Mouse (Mus musculus): ENCODE results near the gene Fetub. TPM values are rescaled to one million over a fixed set of nuclear protein-coding genes. Genes with fewer than 3 reads are reported as not detected.

The Fetub gene
- polyA plus RNA-seq, 1 experiment from 2014 or later = not detected

DNA sequence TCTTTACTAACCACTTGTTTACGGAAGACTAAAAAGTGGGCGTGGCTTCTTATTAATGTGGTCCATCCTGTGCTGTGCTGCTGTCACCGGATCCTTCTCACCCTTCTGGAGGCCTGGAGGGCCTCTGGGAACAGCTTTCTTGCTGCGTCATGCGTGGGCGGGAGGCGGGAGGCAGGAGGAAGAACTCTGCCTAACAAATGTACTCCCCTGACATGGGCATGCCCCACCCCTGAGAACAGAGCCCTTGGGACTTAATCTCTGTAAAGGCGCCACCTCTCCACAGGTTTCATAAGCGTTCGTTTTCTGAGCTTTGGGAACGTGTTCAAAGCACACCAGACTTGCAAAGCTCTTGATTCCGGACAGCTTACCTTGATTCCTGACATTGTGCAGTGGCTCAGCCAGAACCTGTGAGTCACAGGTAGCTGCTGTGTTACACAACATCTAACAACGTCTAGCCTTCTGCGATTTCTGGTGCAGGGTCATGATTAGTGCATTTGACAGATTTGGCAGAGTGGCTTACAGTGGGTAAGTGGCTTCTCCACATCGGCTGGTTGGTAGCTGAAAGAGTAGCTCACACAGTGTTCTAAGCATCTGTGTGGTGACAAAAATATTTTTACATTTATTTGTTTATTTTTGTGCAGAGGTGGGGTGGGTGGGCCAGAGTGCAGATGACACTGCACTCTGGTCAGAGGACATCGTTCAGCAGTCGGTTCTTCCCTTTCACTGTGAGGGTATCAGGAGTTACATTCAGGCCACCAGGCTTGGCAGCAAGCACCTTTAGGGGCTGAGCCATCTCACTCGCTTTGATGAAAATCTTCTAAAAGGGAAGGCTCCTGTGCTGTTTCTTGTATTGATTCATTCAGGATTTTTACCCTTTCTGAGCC, 2.1 kb downstream of the Fetub start:
- Histone ChIP-seq H3K27ac (ENCODE audit: low read depth, low read length) (no peak overlapping the region), H3K9me3 (ENCODE audit: control insufficient read depth, low read length) (no peaks in the 10 kb centered on the region), H3K4me2 (ENCODE audit: low read depth, low read length, severe bottlenecking) (no peak overlapping the region), H3K36me3 (ENCODE audit: control insufficient read depth, insufficient read depth, low read length) (no peaks in the 10 kb centered on the region), H3K4me3 (ENCODE audit: low read depth, low read length) (no peak overlapping the region), H3K4me1 (replicated peaks; ENCODE audit: control insufficient read depth, insufficient read depth, low read length) (no peaks in the 10 kb centered on the region), H3K27me3 (ENCODE audit: control insufficient read depth, insufficient read depth, low read length) (no peaks in the 10 kb centered on the region), H3K9ac (ENCODE audit: low read length) (no peak overlapping the region)
- 69% methylated on average over 18 of the region's 18 CpGs for WGBS
- DNase-seq (ENCODE audit: low spot score) (no peak), ATAC-seq (replicated peaks; ENCODE audit: low FRiP score) (no peak)

DNA sequence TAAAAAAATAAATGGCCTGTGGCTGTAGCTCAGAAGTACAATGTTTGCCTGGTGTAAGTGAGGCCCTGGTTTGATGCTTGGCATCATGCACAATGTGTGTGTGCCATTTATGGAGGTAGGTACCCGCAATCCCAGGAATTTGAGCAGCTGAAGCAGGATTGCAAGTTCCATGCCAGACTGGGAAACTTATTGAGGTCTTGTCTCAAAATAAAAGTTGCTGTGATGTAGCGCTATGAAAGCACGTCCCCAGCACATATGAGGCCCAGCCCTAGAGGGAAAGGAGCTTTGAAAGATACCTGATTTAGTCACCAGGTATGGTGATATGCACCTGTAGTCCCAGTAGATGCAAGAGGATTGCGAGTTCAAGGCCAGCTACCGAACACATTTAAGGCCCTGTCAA, 3.6 kb downstream of the Fetub start:
- no peak overlapping the region for H3K4me2 ChIP-seq (ENCODE audit: low read depth, low read length, severe bottlenecking)
- no peaks in the 10 kb centered on the region for H3K36me3 ChIP-seq (ENCODE audit: control insufficient read depth, insufficient read depth, low read length)
- H3K27me3 ChIP-seq (ENCODE audit: control insufficient read depth, insufficient read depth, low read length) = no peaks in the 10 kb centered on the region
- WGBS = 92% methylated on average over 5 of the region's 5 CpGs
- no peak overlapping the region for H3K4me3 ChIP-seq (ENCODE audit: low read depth, low read length)
- DNase-seq (ENCODE audit: low spot score) (no peak), ATAC-seq (replicated peaks; ENCODE audit: low FRiP score) (no peak)
- no peak overlapping the region for H3K27ac ChIP-seq (ENCODE audit: low read depth, low read length)
- H3K9me3 ChIP-seq (ENCODE audit: control insufficient read depth, low read length) = no peaks in the 10 kb centered on the region
- no peak overlapping the region for H3K9ac ChIP-seq (ENCODE audit: low read length)
- no peaks in the 10 kb centered on the region for H3K4me1 ChIP-seq (replicated peaks; ENCODE audit: control insufficient read depth, insufficient read depth, low read length)

DNA sequence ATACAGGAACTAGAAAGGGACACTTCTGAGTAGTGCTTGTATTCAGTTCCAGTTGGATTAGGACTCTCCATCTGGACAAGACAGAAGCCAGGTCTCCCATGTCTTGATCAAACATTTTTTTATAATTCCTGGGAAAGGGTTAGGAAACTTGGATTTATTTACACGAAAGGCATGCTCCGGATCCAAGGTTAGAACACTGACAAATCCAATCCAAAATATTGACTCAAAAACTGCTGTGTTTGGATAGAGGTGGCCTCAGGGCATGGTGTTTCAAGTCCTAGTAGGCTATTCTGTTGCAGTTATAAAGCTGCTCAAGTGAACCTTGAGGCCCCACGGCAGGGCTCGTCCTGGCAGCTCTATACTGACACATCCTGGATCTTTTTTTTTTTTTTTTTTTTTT, 4.3 kb downstream of the Fetub start:
- H3K9ac ChIP-seq (ENCODE audit: low read length) = no peak overlapping the region
- H3K4me1 ChIP-seq (replicated peaks; ENCODE audit: control insufficient read depth, insufficient read depth, low read length) = no peaks in the 10 kb centered on the region
- no peak overlapping the region for H3K27ac ChIP-seq (ENCODE audit: low read depth, low read length)
- H3K4me2 ChIP-seq (ENCODE audit: low read depth, low read length, severe bottlenecking) = no peak overlapping the region
- DNase-seq (ENCODE audit: low spot score) = no peak
- WGBS = 79% methylated on average over 4 of the region's 4 CpGs
- no peaks in the 10 kb centered on the region for H3K9me3 ChIP-seq (ENCODE audit: control insufficient read depth, low read length)
- no peaks in the 10 kb centered on the region for H3K36me3 ChIP-seq (ENCODE audit: control insufficient read depth, insufficient read depth, low read length)
- H3K4me3 ChIP-seq (ENCODE audit: low read depth, low read length) = no peak overlapping the region
- no peak for ATAC-seq (replicated peaks; ENCODE audit: low FRiP score)
- no peaks in the 10 kb centered on the region for H3K27me3 ChIP-seq (ENCODE audit: control insufficient read depth, insufficient read depth, low read length)

DNA sequence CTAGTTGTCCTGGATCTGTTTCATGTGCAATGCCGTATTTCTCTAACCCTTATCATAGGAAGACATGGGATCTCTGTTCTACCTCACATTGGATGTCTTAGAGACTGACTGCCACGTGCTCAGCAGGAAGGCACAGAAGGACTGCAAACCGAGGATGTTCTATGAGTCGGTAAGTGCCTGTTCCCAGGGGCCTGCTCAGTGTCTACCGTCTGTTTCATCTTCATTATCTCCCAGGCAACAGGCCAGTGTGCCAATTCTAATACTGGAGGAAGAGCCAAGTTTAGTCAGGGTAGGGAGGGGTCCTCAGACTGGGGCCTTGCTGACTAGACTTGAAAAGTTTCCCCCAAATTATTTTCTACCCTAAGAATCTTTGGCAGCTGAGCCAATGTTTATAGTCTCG, 11.4 kb downstream of the Fetub start:
- H3K4me1 ChIP-seq (replicated peaks; ENCODE audit: control insufficient read depth, insufficient read depth, low read length) = no peaks in the 10 kb centered on the region
- H3K9me3 ChIP-seq (ENCODE audit: control insufficient read depth, low read length) = no peaks in the 10 kb centered on the region
- no peaks in the 10 kb centered on the region for H3K27me3 ChIP-seq (ENCODE audit: control insufficient read depth, insufficient read depth, low read length)
- no peaks in the 10 kb centered on the region for H3K36me3 ChIP-seq (ENCODE audit: control insufficient read depth, insufficient read depth, low read length)
- WGBS = 86% methylated on average over 6 of the region's 6 CpGs
- H3K27ac ChIP-seq (ENCODE audit: low read depth, low read length) = no peak overlapping the region
- ATAC-seq (replicated peaks; ENCODE audit: low FRiP score) (no peak), DNase-seq (ENCODE audit: low spot score) (no peak)
- H3K9ac ChIP-seq (ENCODE audit: low read length) = no peak overlapping the region
- H3K4me2 ChIP-seq (ENCODE audit: low read depth, low read length, severe bottlenecking) = no peak overlapping the region
- no peak overlapping the region for H3K4me3 ChIP-seq (ENCODE audit: low read depth, low read length)

DNA sequence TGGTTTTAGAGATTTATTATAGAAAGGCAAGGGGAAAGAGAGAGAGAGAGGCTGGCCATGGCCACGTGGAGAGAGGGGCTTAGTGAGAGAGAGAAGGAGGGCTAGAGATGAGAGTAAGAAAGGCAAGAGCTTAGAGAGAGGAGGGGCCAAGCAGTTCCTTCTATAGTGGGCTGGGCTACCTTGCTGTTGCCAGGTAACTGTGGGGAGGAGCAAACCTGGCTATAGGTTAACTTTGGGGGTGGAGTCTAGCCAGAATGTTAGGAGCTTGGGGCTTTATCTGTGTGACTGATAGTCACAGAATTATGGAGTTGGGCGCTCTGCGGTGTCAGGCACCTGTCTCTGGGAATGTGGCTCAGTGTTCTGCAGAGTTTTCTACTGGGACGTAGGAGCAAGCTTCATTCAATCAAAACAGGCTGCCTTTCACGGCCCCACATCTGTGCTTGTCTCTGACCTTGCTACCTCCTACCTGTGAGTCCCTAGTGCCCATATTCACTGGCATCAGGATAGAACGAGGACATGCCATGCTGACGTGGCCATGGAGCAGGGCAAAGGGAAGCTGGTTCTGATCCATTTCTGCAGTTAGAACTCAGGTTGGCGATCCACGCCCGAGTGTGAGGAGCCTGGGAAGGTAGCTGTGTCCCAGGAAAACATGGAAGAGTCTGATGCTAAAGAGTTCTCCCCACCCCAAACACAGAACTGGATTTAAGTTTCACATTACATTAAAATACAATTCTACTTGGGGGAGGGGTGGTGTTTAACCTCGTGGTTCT, 13.5 kb downstream of the Fetub start:
- no peaks in the 10 kb centered on the region for H3K27me3 ChIP-seq (ENCODE audit: control insufficient read depth, insufficient read depth, low read length)
- no peak overlapping the region for H3K27ac ChIP-seq (ENCODE audit: low read depth, low read length)
- no peak overlapping the region for H3K9ac ChIP-seq (ENCODE audit: low read length)
- no peaks in the 10 kb centered on the region for H3K9me3 ChIP-seq (ENCODE audit: control insufficient read depth, low read length)
- no peaks in the 10 kb centered on the region for H3K36me3 ChIP-seq (ENCODE audit: control insufficient read depth, insufficient read depth, low read length)
- no peaks in the 10 kb centered on the region for H3K4me1 ChIP-seq (replicated peaks; ENCODE audit: control insufficient read depth, insufficient read depth, low read length)
- ATAC-seq (replicated peaks; ENCODE audit: low FRiP score) (no peak), DNase-seq (ENCODE audit: low spot score) (no peak)
- 86% methylated on average over 11 of the region's 11 CpGs for WGBS
- H3K4me2 ChIP-seq (ENCODE audit: low read depth, low read length, severe bottlenecking) = no peak overlapping the region
- H3K4me3 ChIP-seq (ENCODE audit: low read depth, low read length) = no peak overlapping the region

DNA sequence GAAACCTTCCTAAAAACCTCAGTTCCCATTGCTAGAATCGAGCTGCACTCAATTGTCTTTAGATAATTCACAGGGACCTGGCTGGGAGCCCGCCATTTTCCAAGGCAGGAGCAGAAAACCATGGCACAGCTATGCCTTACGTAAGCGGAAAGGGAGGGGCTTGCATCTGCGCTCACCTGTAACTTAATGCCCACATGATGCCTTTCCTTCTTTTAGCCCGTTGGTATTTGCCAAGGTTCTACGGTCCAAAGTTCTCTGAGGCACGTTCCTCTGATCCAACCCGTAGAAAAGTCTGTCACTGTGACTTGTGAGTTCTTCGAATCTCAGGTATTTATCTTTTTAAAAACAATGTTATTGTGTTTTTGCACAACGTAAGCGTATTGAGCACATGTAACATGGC, 19.5 kb downstream of the Fetub start:
- Histone ChIP-seq H3K36me3 (ENCODE audit: control insufficient read depth, insufficient read depth, low read length) (no peaks in the 10 kb centered on the region), H3K4me2 (ENCODE audit: low read depth, low read length, severe bottlenecking) (no peak overlapping the region), H3K9ac (ENCODE audit: low read length) (no peak overlapping the region), H3K4me3 (ENCODE audit: low read depth, low read length) (no peak overlapping the region), H3K27ac (ENCODE audit: low read depth, low read length) (no peak overlapping the region), H3K9me3 (ENCODE audit: control insufficient read depth, low read length) (no peaks in the 10 kb centered on the region), H3K27me3 (ENCODE audit: control insufficient read depth, insufficient read depth, low read length) (no peaks in the 10 kb centered on the region), H3K4me1 (replicated peaks; ENCODE audit: control insufficient read depth, insufficient read depth, low read length) (no peaks in the 10 kb centered on the region)
- no peak for ATAC-seq (replicated peaks; ENCODE audit: low FRiP score)
- DNase-seq (ENCODE audit: low spot score) = no peak
- WGBS = 91% methylated on average over 12 of the region's 12 CpGs

DNA sequence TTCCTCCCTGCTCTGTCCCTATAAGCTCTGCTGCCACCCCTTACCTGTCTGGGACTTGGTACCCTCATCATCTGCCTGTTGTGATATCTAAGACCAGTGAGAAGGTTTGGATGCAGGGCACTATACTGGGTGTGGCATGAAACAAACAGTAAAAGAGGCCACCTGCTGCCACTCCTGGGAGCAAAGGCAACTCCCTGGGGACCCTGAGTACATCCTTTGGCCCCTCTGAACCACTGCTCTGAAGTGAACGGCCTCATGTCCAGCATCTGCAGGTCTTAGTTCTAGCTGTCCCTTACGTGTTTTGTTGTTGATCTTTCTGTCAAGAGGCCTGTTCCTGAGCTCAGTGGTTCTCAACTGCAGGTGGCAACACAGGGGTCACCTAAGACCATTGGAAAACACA, 20.4 kb downstream of the Fetub start:
- H3K4me2 ChIP-seq (ENCODE audit: low read depth, low read length, severe bottlenecking) = no peak overlapping the region
- 74% methylated on average over 2 of the region's 2 CpGs for WGBS

DNA sequence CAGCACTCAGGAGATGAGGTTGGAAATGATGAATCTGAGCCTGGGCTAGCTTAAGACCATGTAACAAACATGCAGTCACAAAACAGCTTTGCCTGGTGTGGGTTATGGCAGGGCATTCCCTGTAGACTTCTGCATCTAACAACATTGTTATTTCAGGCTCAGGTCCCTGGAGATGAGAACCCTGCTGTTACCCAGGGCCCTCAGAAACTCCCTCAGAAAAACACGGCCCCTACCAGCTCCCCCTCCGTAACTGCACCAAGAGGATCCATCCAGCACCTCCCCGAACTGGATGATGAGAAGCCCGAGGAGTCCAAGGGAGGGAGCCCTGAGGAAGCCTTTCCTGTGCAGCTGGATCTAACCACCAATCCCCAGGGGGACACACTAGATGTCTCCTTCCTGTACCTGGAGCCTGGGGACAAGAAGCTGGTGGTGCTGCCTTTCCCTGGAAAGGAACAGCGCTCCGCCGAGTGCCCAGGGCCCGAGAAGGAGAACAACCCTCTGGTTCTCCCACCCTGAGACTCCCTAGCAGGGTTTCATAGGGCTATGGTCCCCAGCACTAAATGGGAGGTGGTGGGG, 21.1 kb downstream of the Fetub start:
- ATAC-seq (replicated peaks; ENCODE audit: low FRiP score) (no peak), DNase-seq (ENCODE audit: low spot score) (no peak)
- 87% methylated on average over 8 of the region's 8 CpGs for WGBS
- no peak overlapping the region for H3K4me2 ChIP-seq (ENCODE audit: low read depth, low read length, severe bottlenecking)
- no peaks in the 10 kb centered on the region for H3K9me3 ChIP-seq (ENCODE audit: control insufficient read depth, low read length)
- no peak overlapping the region for H3K27ac ChIP-seq (ENCODE audit: low read depth, low read length)
- no peak overlapping the region for H3K4me3 ChIP-seq (ENCODE audit: low read depth, low read length)
- no peaks in the 10 kb centered on the region for H3K4me1 ChIP-seq (replicated peaks; ENCODE audit: control insufficient read depth, insufficient read depth, low read length)
- H3K9ac ChIP-seq (ENCODE audit: low read length) = no peak overlapping the region
- no peaks in the 10 kb centered on the region for H3K36me3 ChIP-seq (ENCODE audit: control insufficient read depth, insufficient read depth, low read length)
- no peaks in the 10 kb centered on the region for H3K27me3 ChIP-seq (ENCODE audit: control insufficient read depth, insufficient read depth, low read length)

More for the DNA sequence above, 20.4 kb downstream of the Fetub start:
- Histone ChIP-seq H3K27me3 (ENCODE audit: control insufficient read depth, insufficient read depth, low read length) (no peaks in the 10 kb centered on the region), H3K9me3 (ENCODE audit: control insufficient read depth, low read length) (no peaks in the 10 kb centered on the region), H3K9ac (ENCODE audit: low read length) (no peak overlapping the region), H3K36me3 (ENCODE audit: control insufficient read depth, insufficient read depth, low read length) (no peaks in the 10 kb centered on the region), H3K4me3 (ENCODE audit: low read depth, low read length) (no peak overlapping the region), H3K4me1 (replicated peaks; ENCODE audit: control insufficient read depth, insufficient read depth, low read length) (no peaks in the 10 kb centered on the region), H3K27ac (ENCODE audit: low read depth, low read length) (no peak overlapping the region)
- ATAC-seq (replicated peaks; ENCODE audit: low FRiP score) (no peak), DNase-seq (ENCODE audit: low spot score) (no peak)
